Mouse (Mus musculus): ENCODE data around the gene Srprb.

Srprb gene

GRCm38 (mm10) chr9:103141266-103141665 is 60.7 kb downstream of the Srprb start:
- no peak for DNase-seq

GRCm38 (mm10) chr9:103140384-103140783 is 61.6 kb downstream of the Srprb start:
- DNase-seq: no peak

- no peak for DNase-seq
Measured at GRCm38 (mm10) chr9:103139481-103139880, 62.5 kb downstream of the Srprb start.

All from right cerebral cortex, postnatal 14 days (tissue).